Mouse (Mus musculus) megakaryocyte-erythroid progenitor cell, adult 5-6 weeks (primary cell): ENCODE results near the gene Mfrp. TPM values are rescaled to one million over a fixed set of nuclear protein-coding genes. Genes with fewer than 3 reads are reported as not detected.

Experiments
- ATAC-seq: replicated peaks from 2 replicates; pipeline ENCODE4 v1.8.0; 2016; ENCODE audit warnings: mild to moderate bottlenecking, inconsistent platforms; ENCODE audit not compliant: severe bottlenecking, poor library complexity, low FRiP score, low TSS enrichment
- total RNA-seq, 2 experiments: library from RNA; stranded (forward) in 1 of 2; stranded (reverse) in 1 of 2; fragments of 200-1000, 215-1000 nt in 1 of 2; fragments of >200 nt in 1 of 2; fragmentation: Nextera tagmentation in 1 of 2; gene quantifications; 2 replicates each; pipeline ENCODE4 v1.2.3; 2014 to 2017

The Mfrp gene
- total RNA-seq, 2 experiments from 2014 or later: not detected

- ATAC-seq: no peak
Measured at GRCm38 (mm10) chr9:44125026-44125425, 23.5 kb downstream of the Mfrp start.

GRCm38 (mm10) chr9:44125546-44126428 is 24.3 kb downstream of the Mfrp start:
- ATAC-seq: peak; percentile 56; the same call in 1 of the 2 replicates

DNA sequence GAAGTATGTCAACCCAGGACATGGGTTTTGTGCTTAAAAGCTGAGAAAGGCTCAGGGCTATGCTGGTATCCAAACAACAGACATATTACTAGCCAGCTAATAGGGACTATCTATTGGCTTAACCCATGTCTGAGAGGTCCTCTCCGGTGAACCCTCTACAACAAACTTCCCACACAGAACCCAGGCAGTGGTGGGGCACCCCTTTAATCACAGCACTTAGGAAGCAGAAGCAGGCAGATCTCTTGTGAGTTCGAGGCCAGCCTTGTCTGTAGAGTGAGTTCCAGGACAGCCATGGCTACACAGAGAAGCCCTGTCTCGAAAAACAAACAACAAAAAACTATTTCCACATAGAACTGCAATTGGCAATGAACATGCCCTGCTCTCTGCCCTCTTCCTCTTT is 25.2 kb downstream of the Mfrp start:
- ATAC-seq: no peak

DNA sequence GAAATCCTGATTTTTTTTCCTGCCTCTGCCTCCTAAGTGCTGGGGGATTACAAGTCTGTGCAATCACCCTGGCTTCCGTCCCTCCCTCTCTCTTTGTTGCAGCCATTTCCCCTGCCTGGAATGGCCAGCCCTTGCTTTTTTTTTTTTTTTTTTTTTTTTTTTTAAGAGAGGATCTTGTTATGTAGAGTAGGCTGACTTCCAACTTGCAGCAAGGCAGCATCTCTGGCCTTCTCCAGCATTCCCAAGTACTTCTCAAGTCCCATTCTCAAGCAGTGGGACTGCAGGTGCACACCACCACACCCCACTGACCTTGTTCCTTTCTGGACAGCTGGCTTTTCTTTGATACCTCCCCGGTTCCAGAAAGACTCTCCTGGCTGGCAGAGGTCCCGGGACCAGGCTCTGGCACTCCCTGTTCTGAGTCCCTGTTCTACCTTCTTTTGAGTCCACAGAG is 25.8 kb downstream of the Mfrp start:
- ATAC-seq: no peak

DNA sequence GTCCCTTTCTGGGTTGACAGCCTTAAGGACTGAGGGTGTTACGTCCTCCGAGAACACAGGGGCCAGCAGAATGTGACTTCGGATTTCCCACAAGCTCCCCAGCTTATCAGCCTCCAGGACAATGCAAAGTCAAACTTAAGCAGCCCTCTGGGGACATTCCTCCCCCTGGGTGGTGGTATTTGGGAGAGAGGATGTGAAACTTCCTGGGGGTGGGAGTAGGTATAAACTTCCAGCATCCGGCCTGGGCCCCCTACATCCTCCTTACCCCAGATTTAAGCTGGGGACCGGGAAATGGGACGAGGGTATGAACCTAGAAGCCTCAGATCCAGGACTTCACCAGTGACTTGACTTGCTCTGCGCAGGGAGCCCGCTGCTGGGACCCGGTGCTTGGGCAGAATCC is 28.1 kb downstream of the Mfrp start:
- no peak for ATAC-seq

DNA sequence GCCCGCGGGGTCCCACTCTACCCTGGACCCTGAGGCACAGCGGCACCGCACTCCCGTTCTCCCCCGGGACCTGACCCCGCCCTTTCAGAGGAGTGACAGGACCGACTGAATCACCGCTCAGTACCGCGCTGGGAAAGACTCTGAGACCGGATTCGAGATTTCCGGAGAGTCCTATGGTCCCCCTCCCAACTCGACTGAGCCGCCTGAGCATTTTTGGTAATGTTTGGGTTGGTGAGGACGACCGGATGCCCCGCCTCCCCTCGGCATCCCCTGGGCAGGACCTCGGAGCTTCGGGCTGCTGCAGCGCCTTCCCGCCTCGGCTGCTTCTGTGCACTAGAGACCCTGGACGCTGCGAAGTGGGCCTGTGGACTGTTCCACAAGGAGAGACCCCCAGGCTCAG is 28.5 kb downstream of the Mfrp start:
- ATAC-seq: no peak

DNA sequence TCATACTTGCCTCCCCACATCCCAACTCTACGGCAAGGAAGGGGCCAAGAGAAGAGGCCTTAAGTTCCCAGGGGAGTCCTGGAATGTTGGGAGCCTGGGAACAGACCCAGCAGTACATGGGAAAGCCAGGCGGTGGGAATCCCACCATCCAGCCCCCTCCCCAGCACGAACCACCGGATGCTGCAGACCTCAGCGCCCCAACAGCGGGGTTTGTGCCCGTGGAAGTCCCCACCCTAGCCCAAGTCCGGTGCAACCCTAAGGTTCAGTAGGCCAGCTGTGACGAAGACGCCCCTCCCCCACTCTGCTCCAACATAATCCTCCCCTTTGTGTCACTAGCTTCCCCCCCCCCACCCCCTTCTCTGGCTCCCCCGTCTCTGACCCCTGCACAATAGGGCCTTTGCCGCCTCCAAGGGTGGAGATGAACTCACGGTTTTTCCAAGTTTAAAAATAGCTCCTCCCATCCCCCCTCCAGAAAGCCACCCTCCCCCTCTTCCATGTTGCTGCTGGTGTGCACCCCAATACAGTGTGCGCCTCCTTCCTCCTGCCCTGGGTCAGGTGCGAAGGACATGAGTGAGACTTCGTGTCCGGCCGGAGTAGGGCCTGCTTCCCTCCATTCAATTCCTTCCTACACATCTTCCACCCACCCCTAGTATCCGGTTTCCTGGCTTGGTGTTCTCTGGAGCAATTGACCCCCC is 29.2 kb downstream of the Mfrp start:
- no peak for ATAC-seq

DNA sequence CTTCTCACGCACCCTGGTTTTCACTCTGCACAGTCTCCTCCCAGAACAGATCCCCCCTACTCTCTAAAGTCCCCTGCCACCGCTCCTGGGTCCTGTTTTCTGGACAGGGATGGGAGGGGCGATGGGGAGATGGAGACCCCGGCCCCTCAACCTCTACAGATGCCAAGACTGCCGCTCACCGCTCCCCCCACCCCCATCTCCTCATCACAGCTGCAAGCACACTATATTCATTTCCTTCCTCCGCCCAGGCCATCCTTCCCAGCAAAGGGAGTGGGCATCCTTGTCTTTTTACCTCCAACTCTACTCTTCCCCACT is 29.7 kb downstream of the Mfrp start:
- ATAC-seq: no peak

DNA sequence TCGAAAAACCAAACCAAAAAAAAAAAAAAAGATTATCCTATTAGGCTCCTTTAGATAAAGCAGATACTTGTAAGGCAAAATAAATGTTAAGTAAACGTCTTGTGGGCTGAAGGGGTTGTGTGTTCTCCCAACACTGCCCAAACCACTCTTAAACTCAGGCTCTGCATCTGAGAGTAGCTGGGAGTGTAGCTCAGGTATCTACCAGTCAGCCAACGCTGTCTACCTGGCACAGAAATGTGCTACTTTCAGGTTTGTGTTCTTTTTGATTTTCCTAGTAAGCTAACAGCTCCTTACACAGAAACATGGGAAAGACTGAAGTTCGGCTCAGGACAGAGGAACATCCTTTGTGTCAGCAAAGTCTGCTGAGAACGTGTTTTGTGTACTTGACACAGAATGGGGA is 30.7 kb downstream of the Mfrp start:
- no peak for ATAC-seq

DNA sequence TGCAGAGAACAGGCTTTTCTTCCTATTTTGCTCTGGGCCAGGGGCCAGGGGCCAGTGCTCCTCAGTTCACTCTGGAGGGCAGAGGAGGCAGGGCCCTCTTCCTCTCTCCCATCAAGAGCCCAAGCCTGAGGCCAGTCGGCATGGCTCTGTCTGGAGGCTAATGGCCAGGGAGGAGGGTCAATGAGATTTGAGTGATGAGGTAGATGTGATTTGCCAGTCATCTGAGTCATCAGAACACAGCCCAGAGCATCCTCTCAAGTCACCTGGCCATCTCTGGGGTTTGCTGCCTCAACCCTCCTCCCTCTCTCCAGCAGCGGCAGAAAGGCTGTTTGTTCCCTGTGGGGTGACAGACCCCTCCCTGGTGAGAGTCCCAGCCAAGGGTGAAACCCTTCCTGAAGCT is 31.8 kb downstream of the Mfrp start:
- ATAC-seq: no peak

- ATAC-seq: no peak
Measured at GRCm38 (mm10) chr9:44134101-44134850, 32.7 kb downstream of the Mfrp start, which contains the start of gene Mcam. TSS of gene Mcam (plus strand) at chr9:44134469.

GRCm38 (mm10) chr9:44134851-44135730 is 33.6 kb downstream of the Mfrp start:
- ATAC-seq: no peak; the same call in 1 of the 2 replicates

DNA sequence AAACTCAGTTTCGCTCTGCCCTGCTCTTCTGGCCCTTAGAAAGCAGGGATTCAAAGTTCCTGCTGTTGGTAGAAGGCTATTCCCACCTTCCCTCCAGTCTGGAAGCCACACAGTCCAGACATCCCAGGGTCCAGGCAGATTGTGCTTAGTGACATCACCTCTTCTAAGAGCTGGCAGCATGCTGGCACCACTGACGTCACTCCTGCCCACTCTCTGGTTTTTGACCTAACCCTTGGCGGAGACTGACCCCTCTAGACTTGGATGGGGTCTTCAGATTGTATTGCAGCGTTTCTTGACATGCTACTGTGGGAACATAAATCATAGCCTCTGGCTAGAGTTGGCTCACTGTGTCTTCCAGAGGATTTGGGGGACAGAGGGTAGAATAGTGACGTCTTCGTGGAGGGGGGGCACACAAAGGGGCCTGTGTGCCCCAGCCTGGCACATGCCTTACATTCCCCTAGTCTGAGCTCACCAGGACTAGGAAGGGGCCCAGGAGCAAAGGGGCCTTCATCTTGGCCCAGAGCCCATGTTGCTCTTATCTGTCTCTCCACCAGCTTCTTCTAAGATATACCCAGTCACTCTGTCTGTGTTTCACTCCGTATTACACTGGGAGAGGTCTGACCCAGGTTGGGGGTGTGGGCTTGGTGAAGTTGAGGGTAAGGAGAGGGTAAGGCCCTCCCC is 34.3 kb downstream of the Mfrp start:
- ATAC-seq: peak; percentile 36; the same call in 1 of the 2 replicates

DNA sequence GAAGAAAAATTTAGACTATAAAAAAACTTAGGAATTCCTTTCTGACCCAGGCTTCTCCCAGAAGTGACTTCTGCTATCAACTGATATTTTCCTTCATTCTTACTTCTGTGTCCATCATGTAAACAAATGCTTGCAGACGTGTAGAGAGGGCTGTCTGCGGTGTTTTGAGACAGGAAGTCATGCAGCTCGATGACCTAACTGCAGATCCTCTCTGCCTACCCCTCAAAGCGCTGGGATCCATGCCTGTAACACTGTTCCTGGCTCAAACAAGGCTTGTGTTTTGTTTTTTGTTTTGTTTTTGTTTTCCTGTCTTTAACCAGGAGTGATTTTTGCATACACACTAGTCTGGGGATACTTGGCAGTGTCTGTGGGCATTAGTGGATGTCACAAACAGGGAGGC is 36.3 kb downstream of the Mfrp start:
- no peak for ATAC-seq

DNA sequence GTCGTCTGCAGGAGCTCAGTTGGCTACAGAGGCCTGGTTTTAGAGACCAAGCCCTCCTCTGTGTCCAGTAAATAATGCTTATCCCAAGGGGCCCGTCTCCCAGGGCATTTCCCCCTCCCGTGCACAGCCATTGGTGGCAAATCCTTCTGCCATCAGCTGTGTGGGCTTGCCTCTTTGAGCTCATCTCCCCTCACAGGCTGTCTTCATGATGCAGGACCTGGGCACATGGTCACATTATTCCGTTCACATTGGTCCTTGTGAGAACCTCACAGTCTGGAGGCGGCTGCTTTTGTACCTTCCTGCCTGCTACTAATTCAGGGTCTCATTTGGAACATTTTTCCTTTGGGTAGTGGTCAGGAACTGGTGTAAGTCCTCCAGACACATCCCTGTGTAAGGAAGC is 40.4 kb downstream of the Mfrp start:
- ATAC-seq: no peak

GRCm38 (mm10) chr9:44143421-44143820 is 41.9 kb downstream of the Mfrp start:
- ATAC-seq: no peak

DNA sequence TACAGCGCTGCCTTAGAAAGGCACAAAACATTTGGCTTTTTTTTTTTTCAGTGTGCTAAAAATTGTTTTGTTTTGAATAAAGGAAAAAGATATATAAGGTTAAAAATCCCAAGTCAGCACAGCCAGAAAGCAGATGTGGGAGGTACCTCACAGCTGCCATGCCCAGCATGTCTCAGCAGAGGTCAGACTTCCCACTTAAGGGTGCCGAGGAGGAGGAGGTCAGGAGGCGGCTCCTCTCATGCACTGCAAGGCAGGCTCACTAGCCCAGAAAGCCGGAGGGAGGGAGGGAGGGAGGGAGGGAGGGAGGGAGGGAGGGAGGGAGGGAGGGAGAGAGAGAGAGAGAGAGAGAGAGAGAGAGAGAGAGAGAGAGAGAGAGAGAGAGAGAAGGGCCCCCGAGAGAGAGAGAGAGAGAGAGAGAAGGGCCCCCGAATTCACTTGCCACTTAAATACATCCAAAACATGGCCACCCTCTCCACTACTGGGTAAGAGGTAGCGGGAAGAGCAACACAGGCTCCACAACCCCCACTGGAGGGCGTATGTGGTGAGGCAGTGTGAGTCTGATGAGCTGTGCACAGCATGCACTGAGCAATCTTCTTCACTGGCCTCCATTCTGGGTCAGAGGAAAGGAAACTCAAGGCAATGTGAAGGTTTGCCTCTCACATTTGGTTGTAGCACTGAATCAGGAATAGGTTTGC is 42.6 kb downstream of the Mfrp start:
- ATAC-seq: no peak

- no peak for ATAC-seq
Measured at GRCm38 (mm10) chr9:44144718-44145060, 43.2 kb downstream of the Mfrp start.
